Mouse (Mus musculus): ENCODE measurements around the gene Pmp22. TPM values are rescaled to one million over a fixed set of nuclear protein-coding genes. Genes with fewer than 3 reads are reported as not detected.

Gene Pmp22
- polyA plus RNA-seq, 1 experiment from 2014 or later = 26.4 TPM

DNA sequence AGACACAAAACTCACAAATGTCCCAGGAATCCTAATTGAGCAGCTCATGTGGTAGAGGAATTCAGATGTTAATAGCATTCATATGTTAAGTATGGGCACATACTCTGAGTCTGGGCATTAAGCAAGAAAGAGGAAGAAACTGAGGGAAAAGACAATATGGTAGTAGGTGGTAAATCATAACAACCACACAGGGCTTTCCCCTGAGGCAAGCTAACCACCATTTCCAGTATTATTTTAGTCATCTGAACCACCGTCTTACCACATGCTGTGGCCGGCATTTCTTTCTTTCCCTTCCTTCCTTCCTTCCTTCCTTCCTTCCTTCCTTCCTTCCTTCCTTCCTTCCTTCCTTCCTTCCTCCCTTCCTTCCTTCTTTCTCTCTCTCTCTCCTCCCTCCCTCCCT is 6.5 kb upstream of the Pmp22 start:
- Histone ChIP-seq H3K36me3 (ENCODE audit: control insufficient read depth, insufficient read depth, low read length) (no peaks in the 10 kb centered on the region), H3K9me3 (ENCODE audit: control insufficient read depth, low read length) (no peaks in the 10 kb centered on the region), H3K4me1 (ENCODE audit: control insufficient read depth, insufficient read depth, low read length) (no peaks in the 10 kb centered on the region), H3K27me3 (ENCODE audit: control insufficient read depth, insufficient read depth, low read length) (no peaks in the 10 kb centered on the region), H3K9ac (replicated peaks; ENCODE audit: low read length) (no peak overlapping the region), H3K27ac (replicated peaks; ENCODE audit: low read depth, low read length) (no peak overlapping the region), H3K4me3 (replicated peaks; ENCODE audit: low read depth, low read length) (no peak overlapping the region), H3K4me2 (ENCODE audit: low read length) (no peak overlapping the region)
- ATAC-seq (ENCODE audit: low FRiP score, low TSS enrichment) (no peak), DNase-seq (no peak)
- WGBS = 65% methylated on average over 2 of the region's 2 CpGs

DNA sequence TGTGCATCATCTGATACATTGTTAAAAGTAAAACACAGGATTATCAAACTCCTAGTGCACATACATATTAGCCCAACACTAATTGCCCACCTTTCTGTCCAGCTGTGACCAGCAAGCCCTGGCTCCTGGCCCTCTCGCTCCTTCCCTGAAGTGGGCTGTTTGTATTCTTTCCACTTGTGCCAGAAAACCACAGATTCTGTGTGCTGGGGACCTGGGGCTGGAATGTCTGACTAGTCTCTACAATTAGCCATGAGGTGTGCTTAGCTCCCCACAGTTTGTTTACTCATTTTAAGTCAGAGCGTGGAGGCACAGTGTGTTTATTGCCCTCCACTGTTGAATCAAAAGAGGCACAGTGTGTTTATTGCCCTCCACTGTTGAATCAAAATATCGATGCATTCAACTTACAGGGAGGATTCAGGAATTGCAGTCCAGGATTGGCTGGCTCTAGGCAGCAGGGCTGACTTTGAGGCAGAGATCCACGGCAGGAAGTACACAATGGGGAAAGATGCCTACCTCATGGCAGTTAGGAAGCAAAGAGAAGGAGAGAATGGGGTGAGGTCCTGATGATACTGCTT is 5.9 kb upstream of the Pmp22 start:
- 69% methylated on average over 4 of the region's 4 CpGs for whole genome bisulfite sequencing
- no peaks in the 10 kb centered on the region for H3K27me3 ChIP-seq (ENCODE audit: control insufficient read depth, insufficient read depth, low read length)
- no peak overlapping the region for H3K4me2 ChIP-seq (ENCODE audit: low read length)
- ATAC-seq (ENCODE audit: low FRiP score, low TSS enrichment) = no peak
- no peak overlapping the region for H3K9ac ChIP-seq (replicated peaks; ENCODE audit: low read length)
- H3K4me3 ChIP-seq (replicated peaks; ENCODE audit: low read depth, low read length) = no peak overlapping the region
- no peaks in the 10 kb centered on the region for H3K9me3 ChIP-seq (ENCODE audit: control insufficient read depth, low read length)
- no peak overlapping the region for H3K27ac ChIP-seq (replicated peaks; ENCODE audit: low read depth, low read length)
- no peaks in the 10 kb centered on the region for H3K36me3 ChIP-seq (ENCODE audit: control insufficient read depth, insufficient read depth, low read length)
- no peaks in the 10 kb centered on the region for H3K4me1 ChIP-seq (ENCODE audit: control insufficient read depth, insufficient read depth, low read length)
- no peak for DNase-seq

GRCm38 (mm10) chr11:63124316-63124715 is 4.5 kb upstream of the Pmp22 start:
- DNase-seq (no peak), ATAC-seq (ENCODE audit: low FRiP score, low TSS enrichment) (no peak)
- no peak overlapping the region for H3K27ac ChIP-seq (replicated peaks; ENCODE audit: low read depth, low read length)
- WGBS = 5% methylated on average over 4 of the region's 4 CpGs
- H3K4me3 ChIP-seq (replicated peaks; ENCODE audit: low read depth, low read length) = no peak overlapping the region
- no peaks in the 10 kb centered on the region for H3K9me3 ChIP-seq (ENCODE audit: control insufficient read depth, low read length)
- no peak overlapping the region for H3K9ac ChIP-seq (replicated peaks; ENCODE audit: low read length)
- no peaks in the 10 kb centered on the region for H3K36me3 ChIP-seq (ENCODE audit: control insufficient read depth, insufficient read depth, low read length)
- no peaks in the 10 kb centered on the region for H3K4me1 ChIP-seq (ENCODE audit: control insufficient read depth, insufficient read depth, low read length)
- H3K4me2 ChIP-seq (ENCODE audit: low read length) = no peak overlapping the region
- H3K27me3 ChIP-seq (ENCODE audit: control insufficient read depth, insufficient read depth, low read length) = no peaks in the 10 kb centered on the region

DNA sequence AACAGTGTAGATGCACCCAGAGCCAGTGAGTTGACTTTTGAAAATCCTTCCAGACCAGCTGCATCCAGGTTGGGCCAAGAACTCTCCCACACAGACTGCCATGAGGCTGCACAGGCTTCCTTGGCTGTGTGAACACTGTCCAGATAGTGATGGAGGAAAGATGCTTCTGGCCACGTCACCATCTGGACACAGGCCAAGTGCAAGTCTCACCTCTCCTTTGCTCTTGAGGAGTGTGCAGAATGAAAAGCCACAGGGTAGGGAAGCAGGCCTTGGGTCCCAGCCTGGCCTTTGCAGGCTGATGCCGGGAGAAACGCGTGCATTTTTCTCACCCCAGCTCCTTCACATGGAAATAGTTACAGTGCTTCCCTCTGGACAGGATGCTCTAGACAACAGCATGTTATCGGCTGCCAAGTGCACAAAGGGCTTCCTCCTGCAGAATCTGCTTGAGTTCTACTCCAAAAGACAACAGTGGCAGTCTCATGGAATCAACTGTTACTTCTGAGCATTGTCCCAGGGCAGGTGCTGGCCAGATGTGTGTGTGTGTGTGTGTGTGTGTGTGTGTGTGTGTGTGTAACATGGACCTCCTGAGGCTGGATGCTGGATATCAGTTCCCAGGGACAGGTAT is 2.8 kb upstream of the Pmp22 start:
- Histone ChIP-seq H3K36me3 (ENCODE audit: control insufficient read depth, insufficient read depth, low read length) (no peaks in the 10 kb centered on the region), H3K27me3 (ENCODE audit: control insufficient read depth, insufficient read depth, low read length) (peaks cover 8% of the 10 kb centered on the region), H3K4me1 (ENCODE audit: control insufficient read depth, insufficient read depth, low read length) (no peaks in the 10 kb centered on the region), H3K4me3 (replicated peaks; ENCODE audit: low read depth, low read length) (no peak overlapping the region), H3K27ac (replicated peaks; ENCODE audit: low read depth, low read length) (no peak overlapping the region), H3K9ac (replicated peaks; ENCODE audit: low read length) (no peak overlapping the region), H3K9me3 (ENCODE audit: control insufficient read depth, low read length) (no peaks in the 10 kb centered on the region), H3K4me2 (ENCODE audit: low read length) (no peak overlapping the region)
- DNase-seq (no peak), ATAC-seq (ENCODE audit: low FRiP score, low TSS enrichment) (no peak)
- WGBS = 82% methylated on average over 5 of the region's 5 CpGs

DNA sequence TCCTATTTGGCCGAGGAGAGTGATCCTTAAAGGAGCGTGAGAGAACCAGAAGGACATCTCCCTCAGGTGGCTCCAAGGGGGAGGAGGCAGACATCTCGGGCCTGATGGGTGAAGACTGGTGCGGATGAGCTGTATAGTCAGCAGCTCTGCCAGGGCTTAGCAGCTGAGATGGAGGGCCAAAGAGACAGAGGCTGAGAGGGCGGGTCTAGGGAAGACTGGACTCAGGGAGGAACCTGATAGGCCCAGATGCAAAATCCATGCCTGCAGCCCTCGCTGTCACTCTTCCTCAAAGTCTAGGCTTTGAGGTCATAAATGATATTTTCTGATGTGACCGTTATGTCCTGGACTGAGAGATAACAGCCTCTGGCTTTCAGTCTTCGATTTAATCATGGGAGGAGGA is 1.8 kb upstream of the Pmp22 start:
- no peak overlapping the region for H3K4me2 ChIP-seq (ENCODE audit: low read length)
- DNase-seq = no peak
- no peak overlapping the region for H3K4me3 ChIP-seq (replicated peaks; ENCODE audit: low read depth, low read length)
- H3K9ac ChIP-seq (replicated peaks; ENCODE audit: low read length) = no peak overlapping the region
- H3K27me3 ChIP-seq (ENCODE audit: control insufficient read depth, insufficient read depth, low read length) = peaks cover 19% of the 10 kb centered on the region
- peaks cover 8% of the 10 kb centered on the region; the same call in 1 of the 2 replicates for H3K4me1 ChIP-seq (ENCODE audit: control insufficient read depth, insufficient read depth, low read length)
- 75% methylated on average over 8 of the region's 8 CpGs for WGBS
- ATAC-seq (ENCODE audit: low FRiP score, low TSS enrichment) = no peak
- H3K27ac ChIP-seq (replicated peaks; ENCODE audit: low read depth, low read length) = no peak overlapping the region
- no peaks in the 10 kb centered on the region for H3K36me3 ChIP-seq (ENCODE audit: control insufficient read depth, insufficient read depth, low read length)
- no peaks in the 10 kb centered on the region for H3K9me3 ChIP-seq (ENCODE audit: control insufficient read depth, low read length)

GRCm38 (mm10) chr11:63127513-63127912 is 1.3 kb upstream of the Pmp22 start:
- ATAC-seq (ENCODE audit: low FRiP score, low TSS enrichment) = no peak
- H3K4me1 ChIP-seq (ENCODE audit: control insufficient read depth, insufficient read depth, low read length) = peaks cover 14% of the 10 kb centered on the region
- no peak for DNase-seq

DNA sequence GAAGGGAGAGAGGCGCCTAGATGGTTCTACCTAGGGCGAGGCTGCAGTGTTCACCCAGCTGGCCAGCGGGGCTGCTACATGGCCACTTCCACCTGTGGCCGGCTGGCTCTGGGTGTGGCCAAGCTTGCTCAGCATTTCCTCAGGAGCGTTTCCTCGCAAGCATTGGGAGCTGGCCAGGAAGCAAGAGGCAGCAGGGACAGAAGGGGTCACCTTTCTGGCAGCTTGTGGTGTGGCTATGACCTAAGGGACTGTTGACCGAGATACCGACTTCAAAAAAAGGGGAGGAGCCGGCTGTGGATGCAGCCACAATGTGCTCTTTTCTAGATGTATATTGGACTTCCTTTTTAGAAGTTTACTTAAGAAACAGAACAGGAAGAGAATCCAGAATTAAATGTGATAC is 593 bp downstream of the Pmp22 start:
- Histone ChIP-seq H3K4me1 (ENCODE audit: control insufficient read depth, insufficient read depth, low read length) (peaks cover 17% of the 10 kb centered on the region), H3K9ac (replicated peaks; ENCODE audit: low read length) (no peak overlapping the region), H3K36me3 (ENCODE audit: control insufficient read depth, insufficient read depth, low read length) (no peaks in the 10 kb centered on the region), H3K27me3 (ENCODE audit: control insufficient read depth, insufficient read depth, low read length) (peaks cover 42% of the 10 kb centered on the region), H3K4me3 (replicated peaks; ENCODE audit: low read depth, low read length) (no peak overlapping the region), H3K27ac (replicated peaks; ENCODE audit: low read depth, low read length) (no peak overlapping the region), H3K4me2 (ENCODE audit: low read length) (no peak overlapping the region), H3K9me3 (ENCODE audit: control insufficient read depth, low read length) (no peaks in the 10 kb centered on the region)
- 66% methylated on average over 9 of the region's 9 CpGs for WGBS
- ATAC-seq (ENCODE audit: low FRiP score, low TSS enrichment) (no peak), DNase-seq (no peak)

More at GRCm38 (mm10) chr11:63127513-63127912, 1.3 kb upstream of the Pmp22 start:
- H3K9me3 ChIP-seq (ENCODE audit: control insufficient read depth, low read length) = no peaks in the 10 kb centered on the region
- no peak overlapping the region for H3K4me3 ChIP-seq (replicated peaks; ENCODE audit: low read depth, low read length)
- peaks cover 24% of the 10 kb centered on the region for H3K27me3 ChIP-seq (ENCODE audit: control insufficient read depth, insufficient read depth, low read length)
- H3K9ac ChIP-seq (replicated peaks; ENCODE audit: low read length) = no peak overlapping the region
- no peak overlapping the region for H3K27ac ChIP-seq (replicated peaks; ENCODE audit: low read depth, low read length)
- no peak overlapping the region for H3K4me2 ChIP-seq (ENCODE audit: low read length)
- WGBS = 80% methylated on average over 4 of the region's 4 CpGs
- no peaks in the 10 kb centered on the region for H3K36me3 ChIP-seq (ENCODE audit: control insufficient read depth, insufficient read depth, low read length)

DNA sequence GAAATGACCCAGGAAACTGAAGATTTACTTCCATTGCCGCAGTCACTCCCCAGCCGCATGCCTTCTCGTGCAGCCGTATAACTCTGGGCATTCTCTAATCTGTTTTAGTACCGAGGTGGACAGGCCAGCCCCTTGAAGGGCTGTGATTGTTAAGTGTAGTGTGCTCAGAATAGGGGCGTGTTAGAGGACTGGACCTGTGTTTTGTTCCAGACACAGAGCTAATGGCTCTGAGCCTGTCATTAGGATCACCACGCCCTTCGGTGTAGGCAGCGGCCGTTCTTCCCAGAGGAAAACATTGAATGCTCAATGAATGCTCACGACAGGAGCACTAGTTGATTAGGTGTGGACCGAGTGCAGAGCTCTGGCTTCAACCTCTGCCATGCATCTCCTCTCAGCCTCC is 1.1 kb downstream of the Pmp22 start:
- Histone ChIP-seq H3K4me3 (replicated peaks; ENCODE audit: low read depth, low read length) (no peak overlapping the region), H3K27ac (replicated peaks; ENCODE audit: low read depth, low read length) (no peak overlapping the region), H3K36me3 (ENCODE audit: control insufficient read depth, insufficient read depth, low read length) (no peaks in the 10 kb centered on the region), H3K4me1 (ENCODE audit: control insufficient read depth, insufficient read depth, low read length) (peaks cover 17% of the 10 kb centered on the region), H3K9ac (replicated peaks; ENCODE audit: low read length) (no peak overlapping the region), H3K27me3 (ENCODE audit: control insufficient read depth, insufficient read depth, low read length) (peaks cover 43% of the 10 kb centered on the region), H3K9me3 (ENCODE audit: control insufficient read depth, low read length) (no peaks in the 10 kb centered on the region), H3K4me2 (ENCODE audit: low read length) (no peak overlapping the region)
- DNase-seq (no peak), ATAC-seq (ENCODE audit: low FRiP score, low TSS enrichment) (no peak)
- WGBS = 66% methylated on average over 12 of the region's 12 CpGs

GRCm38 (mm10) chr11:63130497-63130896 is 1.7 kb downstream of the Pmp22 start:
- WGBS = 51% methylated on average over 8 of the region's 8 CpGs
- ATAC-seq (ENCODE audit: low FRiP score, low TSS enrichment) (no peak), DNase-seq (peak; percentile 51)
- Histone ChIP-seq H3K4me3 (replicated peaks; ENCODE audit: low read depth, low read length) (no peak overlapping the region), H3K4me2 (ENCODE audit: low read length) (no peak overlapping the region; the same call in 1 of the 2 replicates), H3K9ac (replicated peaks; ENCODE audit: low read length) (no peak overlapping the region), H3K27ac (replicated peaks; ENCODE audit: low read depth, low read length) (no peak overlapping the region), H3K36me3 (ENCODE audit: control insufficient read depth, insufficient read depth, low read length) (no peaks in the 10 kb centered on the region), H3K27me3 (ENCODE audit: control insufficient read depth, insufficient read depth, low read length) (peaks cover 43% of the 10 kb centered on the region), H3K9me3 (ENCODE audit: control insufficient read depth, low read length) (no peaks in the 10 kb centered on the region), H3K4me1 (ENCODE audit: control insufficient read depth, insufficient read depth, low read length) (peaks cover 17% of the 10 kb centered on the region)
